Mouse (Mus musculus) neutrophil, adult 59 days (primary cell): Measurements from ENCODE around the gene Gm2075. TPM values are rescaled to one million over a fixed set of nuclear protein-coding genes. Genes with fewer than 3 reads are reported as not detected.

Experiments used
- total RNA-seq, 2 experiments: library from RNA; stranded (reverse); gene quantifications; 1 replicate in 1 of 2; 2 replicates in 1 of 2; pipeline ENCODE4 v1.2.4; 2023

Gm2075 gene
- not detected for total RNA-seq

GRCm38 (mm10) chr12:88011548-88011947 lies at the start of gene Gm2075:
Gene Gm2075, plus strand, starts transcription at chr12:88011848.

GRCm38 (mm10) chr12:88018671-88019070 lies 7.0 kb downstream of the Gm2075 start, which contains the start of gene Gm6803:
Gene Gm6803, minus strand, starts transcription at chr12:88018771.

GRCm38 (mm10) chr12:88026704-88027103 lies 15.1 kb downstream of the Gm2075 start, which contains the start of gene Gm2056:
Gene Gm2056, plus strand, starts transcription at chr12:88027004.

Other genes with a start within 250 kb of the Gm2075 start
- gene Gm21319, start 236.1 kb upstream of the Gm2075 start, total RNA-seq: not detected
- not detected for gene Gm21936, start 216.3 kb upstream of the Gm2075 start, total RNA-seq
- not detected for gene BB287469, start 195.3 kb upstream of the Gm2075 start, total RNA-seq
- gene Gm2001, start 169.5 kb upstream of the Gm2075 start, total RNA-seq: not detected
- gene Gm2016, start 137.8 kb upstream of the Gm2075 start, total RNA-seq: not detected
- not detected for gene Gm2022, start 116.5 kb upstream of the Gm2075 start, total RNA-seq
- not detected for gene Gm2035, start 92.0 kb upstream of the Gm2075 start, total RNA-seq
- not detected for gene Gm2042, start 57.8 kb upstream of the Gm2075 start, total RNA-seq
- gene Gm6803, start 6.9 kb downstream of the Gm2075 start, total RNA-seq: not detected
- gene Gm2056, start 15.2 kb downstream of the Gm2075 start, total RNA-seq: not detected
- not detected for gene Gm16368, start 71.8 kb downstream of the Gm2075 start, total RNA-seq
- not detected for gene Gm10436, start 170.3 kb downstream of the Gm2075 start, total RNA-seq
- gene Gm8332, start 238.3 kb downstream of the Gm2075 start, total RNA-seq: not detected